Mouse (Mus musculus) mouse trophoblast stem cell (cell line): ENCODE results near the gene Gja4.

ENCODE experiments used
- in situ Hi-C, 2 experiments: fragments of 300-500 bp; cut with MseI, MboI; formaldehyde crosslinking; loops; 2 replicates in 1 of 2; 3 replicates in 1 of 2; pipeline ENCODE4 v1.15.1; 2025

Gja4 gene

DNA sequence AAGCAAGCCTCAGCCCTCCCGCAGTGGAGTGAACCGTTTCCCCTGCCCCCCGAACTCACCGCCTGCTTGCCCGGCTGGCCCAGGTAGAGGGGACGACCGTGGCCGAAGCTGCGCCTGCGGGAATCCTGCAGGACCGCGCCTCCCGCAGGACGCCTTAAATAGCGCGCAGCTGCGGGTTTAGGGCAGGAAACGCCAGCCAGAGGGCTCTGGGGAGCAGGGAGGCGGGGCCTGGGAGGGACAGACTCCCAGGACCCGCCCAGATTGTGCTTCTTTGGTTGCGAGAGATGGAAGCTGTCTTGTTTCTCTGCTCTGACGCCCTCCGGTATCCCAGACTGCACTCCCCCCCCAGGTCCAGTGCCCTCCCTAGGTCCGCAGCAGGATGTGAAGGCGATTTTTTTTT is at the start of gene Gja4:
Gja4 (minus strand) TSS at position 179 of the 400 bp plus-strand sequence.
- in situ Hi-C loops, result no loop called here

DNA sequence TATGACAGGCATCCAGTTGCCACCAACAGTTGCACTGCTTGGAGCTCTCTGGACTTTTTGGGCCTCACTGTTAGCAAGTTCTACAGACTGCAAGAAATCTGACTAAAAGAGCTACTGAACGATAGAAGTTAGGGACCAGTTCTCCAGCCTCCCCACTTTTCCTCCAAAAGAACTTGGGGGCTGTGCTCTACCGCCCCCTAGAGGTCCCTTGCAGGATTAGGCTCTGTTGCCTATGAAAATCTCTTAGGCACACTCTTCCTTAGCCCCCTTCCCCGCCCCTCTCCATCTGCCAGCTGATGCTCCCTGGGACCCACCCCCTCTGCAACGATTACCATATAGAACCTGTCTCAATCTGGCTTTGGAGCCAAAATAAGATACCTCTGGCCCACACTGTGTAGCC is 49.5 kb upstream of the Gja4 start:
- in situ Hi-C loops, result no loop called here

DNA sequence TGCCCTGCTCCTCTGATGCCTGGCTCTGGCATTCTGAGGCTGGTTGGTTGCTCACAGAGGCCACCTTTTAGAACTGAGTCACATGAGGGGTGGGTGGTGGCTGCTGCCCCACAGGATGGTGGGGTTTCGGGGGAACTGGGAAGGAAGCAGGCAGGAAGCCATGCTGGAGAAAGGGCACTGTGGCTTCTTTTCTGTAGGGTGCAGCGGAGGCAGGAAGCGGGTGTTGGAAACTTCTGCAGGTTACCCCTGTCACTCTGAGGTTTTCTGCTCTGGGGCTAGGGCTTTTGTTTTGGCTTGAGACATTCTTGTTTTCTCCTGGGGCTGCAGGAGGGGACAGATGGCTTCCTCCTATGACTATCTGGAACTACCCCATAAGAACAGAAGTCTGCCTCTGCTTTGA is 48.7 kb upstream of the Gja4 start:
- in situ Hi-C loops, result no loop called here

DNA sequence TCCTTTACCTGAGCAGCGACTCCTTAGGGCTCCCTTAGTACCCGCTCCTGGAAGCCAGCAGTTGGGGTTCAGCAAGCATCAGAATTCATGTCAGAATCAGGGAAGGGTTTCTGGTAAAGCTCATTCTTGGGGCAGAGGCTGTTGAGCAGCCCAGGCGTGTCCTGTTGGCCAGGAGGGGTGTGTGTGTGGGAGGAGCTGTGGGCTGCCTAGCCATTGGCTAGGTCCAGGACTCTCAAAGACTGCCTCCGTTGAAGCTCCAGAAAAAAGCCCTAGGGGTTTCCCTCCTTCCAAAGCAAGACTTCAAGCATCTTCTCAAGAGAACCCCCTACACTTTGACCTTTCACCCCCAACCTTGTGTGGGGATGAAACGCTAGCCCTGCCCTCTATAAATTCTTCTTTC is 44.2 kb upstream of the Gja4 start, which contains the start of gene Gjb5:
Gjb5 (minus strand) TSS at position 164 of the 400 bp plus-strand sequence.
- in situ Hi-C loops, result no loop called here

DNA sequence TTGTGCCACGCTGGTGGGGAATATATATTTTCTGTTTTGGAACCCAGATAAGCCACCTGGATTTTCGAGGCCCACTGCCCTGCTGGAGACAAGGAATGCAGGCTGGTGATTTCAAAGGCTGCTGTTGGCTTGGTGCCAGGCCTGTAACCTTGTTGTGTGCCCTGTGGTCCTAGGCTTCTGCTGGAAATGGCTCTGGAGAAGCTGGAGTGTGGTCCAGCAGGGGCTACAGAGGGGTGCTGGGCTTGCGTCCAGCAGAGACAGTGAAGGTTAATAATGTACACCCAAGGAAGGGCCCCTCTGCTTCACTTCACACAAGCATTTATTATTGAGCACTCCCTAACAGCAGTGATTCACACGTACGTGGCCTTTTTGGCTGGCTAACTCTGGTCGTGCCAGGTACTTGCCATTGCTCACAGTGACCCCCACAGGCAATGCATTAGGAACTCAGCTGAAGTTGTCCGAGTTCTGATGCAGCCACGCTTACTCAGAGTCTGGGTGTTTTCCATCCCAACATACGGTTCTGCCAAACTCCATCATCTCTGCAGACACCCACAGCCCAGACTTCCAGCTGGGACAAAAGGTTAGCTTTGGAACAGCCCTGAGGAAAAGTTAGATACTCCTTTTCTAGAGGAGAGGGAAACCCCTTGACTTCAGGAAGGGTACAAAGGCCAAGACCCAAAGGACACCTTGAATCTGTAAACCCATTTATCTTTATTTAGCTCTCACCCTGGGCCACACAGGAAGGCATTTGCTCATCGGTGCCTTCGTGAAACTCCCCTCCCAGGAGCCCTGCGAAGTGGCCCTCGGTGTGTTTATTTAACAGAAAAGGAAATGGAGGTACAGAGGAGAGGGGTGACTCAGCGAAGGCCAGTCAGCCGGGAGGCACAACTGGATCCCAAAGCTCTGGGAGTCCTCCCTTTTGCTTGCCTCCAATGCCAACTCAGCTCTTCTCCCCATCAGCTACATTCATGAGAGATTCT is 41.0 kb upstream of the Gja4 start:
- in situ Hi-C loops, result no loop called here

DNA sequence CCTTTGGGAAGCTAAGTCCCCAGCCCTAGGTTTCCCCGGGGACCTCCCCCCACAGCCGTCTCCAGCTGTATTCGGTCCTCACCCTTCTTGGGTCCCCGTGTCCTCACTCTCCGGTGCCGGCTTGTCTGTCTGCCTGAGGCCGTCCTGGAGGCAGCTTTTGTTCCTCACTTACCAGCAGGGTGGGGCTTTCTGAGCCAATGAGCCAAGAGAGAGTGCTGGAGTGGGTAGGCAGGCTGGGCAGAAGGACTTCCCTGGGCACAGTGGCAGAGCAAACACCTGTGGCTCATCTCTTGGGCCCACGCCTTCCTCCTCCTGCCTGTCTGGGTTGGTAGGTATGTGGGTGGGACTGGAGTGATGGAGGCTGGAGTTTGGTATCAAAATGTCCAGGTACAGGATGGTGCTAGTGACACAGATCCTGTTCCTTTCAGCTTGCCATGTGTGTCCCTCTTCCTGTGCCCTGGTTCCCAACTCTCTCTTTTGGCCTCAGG is 40.2 kb upstream of the Gja4 start, which contains the start of gene Gjb4:
Gjb4 (minus strand) TSS at position 131 of the 488 bp plus-strand sequence.
- in situ Hi-C loops, result no loop called here

DNA sequence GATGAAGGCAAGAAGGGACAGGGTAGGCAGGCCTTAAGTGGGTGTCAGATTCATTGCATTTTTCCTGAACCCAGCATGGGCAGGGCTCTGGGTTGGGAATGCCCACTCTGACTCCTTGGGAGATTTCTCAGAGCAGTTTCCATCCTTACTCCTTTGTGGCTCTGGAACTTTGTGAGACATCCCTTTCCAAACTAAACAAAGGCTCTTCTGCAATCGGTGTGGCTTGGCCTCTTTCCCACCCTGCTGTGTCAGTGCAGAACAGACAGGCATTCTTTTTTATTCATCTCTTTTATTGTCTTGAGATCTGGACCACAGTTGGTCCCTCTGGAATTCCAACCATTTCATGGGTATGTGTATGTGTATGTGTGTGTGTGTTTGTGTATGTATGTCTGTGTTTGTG is 38.8 kb upstream of the Gja4 start:
- in situ Hi-C loops, result no loop called here

DNA sequence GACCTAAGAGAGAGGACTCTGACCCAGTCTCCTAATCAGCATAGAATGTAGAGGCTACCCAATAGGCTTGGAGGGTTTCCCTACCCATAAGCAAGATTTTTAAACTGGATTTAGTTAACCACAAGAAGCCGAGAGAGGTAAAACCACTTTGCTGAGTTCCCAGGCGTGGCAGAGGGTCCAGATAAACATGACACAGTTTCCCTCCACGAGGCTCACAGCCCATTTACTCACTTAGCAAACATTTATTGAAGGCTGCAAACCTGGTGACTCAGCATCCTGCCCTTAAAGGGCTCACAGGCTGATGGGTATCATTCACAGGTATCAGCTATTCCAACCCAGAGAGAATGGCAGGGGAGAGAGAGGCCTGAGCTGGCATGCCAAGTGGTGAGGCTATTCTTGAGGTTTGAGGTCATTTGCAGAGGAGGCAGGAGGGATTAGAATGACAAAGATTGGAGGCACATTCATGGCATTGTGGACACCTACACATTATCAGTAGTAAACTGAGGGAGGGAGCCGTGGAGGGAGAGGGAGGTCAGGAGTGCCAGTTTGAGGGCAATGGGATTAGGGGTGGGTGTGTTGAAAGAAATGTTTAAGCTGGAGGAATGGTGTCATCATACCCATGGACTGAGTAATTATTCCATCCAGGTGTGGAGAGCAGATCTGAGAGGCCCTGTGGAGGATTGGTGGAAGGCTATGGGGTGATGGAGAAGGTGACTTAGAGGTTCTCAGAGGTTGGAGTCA is 35.9 kb upstream of the Gja4 start:
- in situ Hi-C loops, result no loop called here

DNA sequence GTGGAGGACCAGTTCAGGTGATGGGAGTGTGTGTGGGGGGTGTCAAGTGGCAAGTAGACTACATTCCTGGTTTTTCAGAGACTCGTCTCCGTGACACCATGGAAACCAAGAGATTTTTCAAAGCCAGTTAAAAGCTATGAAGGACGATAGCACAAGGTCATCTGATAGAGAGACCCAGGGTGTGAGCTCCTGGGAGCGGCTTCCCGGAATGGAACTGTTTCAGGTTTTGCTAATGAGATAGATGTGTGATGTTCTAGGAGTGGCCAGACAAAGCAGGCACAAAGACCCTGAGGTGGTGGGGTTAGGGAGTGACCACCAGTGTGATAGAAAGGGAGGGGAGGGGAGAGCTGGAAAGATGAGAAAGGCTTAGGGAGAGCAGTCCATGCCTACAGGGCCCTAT is 31.2 kb upstream of the Gja4 start:
- in situ Hi-C loops, result no loop called here

DNA sequence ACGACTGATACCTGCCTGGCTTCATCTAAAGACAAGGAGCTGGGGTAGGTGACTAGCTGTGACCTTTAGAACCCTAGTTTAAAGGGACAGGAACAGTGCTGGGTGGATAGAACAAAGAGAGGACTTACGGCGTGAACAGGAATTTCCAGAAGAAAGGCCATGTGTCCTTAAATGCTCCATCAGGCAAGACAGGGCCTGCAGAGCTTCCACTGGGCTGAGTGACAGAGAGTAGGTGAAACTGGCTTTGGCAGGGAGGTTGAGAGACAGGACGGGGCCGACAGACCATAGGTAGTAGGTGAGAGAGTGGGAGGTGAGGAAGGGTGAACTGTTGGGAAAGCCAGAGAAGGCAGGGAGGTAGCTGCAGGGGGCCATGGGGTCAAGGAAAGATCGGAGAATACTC is 27.5 kb upstream of the Gja4 start:
- in situ Hi-C loops, result no loop called here

DNA sequence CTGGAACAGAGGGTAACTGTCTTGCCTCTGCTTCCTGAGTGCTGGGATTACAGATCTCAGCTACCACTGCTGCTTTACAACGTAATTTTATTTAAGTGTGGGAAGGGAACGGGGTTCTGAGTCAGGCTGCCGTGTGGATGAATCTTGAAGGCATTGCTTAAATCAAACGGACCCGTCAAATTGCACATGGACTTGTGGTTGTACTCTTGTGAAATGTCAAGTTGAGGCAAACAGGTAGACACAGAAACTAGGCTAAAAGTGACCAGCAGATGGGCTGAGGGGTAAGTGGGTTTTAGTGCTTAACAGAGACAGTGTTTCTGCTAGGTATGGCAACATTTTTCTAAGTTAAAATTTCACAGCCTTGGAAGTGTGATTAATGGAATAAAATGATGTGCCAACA is 23.8 kb upstream of the Gja4 start:
- in situ Hi-C loops, result no loop called here

DNA sequence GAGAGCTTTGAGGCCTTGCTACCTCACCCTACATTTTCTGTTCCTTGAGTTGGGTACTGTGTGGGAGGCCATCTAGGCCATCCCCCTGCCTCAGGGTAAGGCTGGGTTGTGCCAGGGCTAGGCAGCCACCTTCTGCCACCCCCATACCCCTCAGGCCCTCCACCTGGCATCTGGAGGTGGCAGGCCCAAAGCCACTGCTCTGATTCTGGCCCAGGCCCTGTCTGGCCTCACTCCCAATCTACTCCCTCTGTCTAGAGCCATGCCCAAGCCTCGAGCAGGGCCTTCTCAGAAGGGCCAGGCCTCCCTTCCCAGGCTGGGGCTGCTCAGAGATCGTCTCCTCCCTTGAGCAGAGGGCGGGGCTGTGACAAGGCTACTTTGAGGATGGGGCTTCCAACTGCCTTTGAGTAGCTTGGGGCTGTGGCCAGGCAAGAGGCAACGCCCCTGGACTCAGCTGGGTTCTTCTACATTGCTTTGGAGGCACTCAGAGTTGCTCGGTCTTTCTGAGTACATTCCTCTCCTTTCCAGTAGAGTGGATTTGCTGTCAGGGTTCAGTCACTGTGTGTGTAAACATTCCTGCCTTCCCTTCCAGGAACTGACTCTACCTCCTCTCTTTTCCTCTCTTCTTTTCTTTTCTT is 21.1 kb upstream of the Gja4 start:
- in situ Hi-C loops, result loop anchor here in 1 of 2 experiments (5.0 kb wide), 1 partner anchor 32 kb away; no protein-coding TSS in a partner anchor

DNA sequence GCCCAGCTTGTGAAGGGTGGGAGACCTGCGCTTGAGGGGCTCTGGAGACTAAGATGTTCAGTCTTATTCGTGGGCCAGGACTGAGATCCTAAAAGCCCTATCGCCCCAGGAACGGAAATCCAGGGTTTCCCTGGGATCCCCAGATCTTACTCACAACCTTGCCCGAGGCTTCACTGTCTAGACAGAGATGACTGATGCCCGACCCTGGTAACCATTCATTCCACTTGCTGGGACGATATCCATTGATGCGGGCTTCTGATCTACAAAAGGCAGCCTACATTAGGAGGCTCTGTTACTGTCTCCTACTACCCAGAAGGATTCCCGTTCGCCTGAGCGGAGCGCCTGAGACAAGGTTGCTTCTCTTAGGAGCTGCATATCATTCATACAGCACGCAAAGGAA is 17.3 kb upstream of the Gja4 start:
- in situ Hi-C loops, result loop anchor here in 1 of 2 experiments (5.0 kb wide), 1 partner anchor 36 kb away; no protein-coding TSS in a partner anchor

DNA sequence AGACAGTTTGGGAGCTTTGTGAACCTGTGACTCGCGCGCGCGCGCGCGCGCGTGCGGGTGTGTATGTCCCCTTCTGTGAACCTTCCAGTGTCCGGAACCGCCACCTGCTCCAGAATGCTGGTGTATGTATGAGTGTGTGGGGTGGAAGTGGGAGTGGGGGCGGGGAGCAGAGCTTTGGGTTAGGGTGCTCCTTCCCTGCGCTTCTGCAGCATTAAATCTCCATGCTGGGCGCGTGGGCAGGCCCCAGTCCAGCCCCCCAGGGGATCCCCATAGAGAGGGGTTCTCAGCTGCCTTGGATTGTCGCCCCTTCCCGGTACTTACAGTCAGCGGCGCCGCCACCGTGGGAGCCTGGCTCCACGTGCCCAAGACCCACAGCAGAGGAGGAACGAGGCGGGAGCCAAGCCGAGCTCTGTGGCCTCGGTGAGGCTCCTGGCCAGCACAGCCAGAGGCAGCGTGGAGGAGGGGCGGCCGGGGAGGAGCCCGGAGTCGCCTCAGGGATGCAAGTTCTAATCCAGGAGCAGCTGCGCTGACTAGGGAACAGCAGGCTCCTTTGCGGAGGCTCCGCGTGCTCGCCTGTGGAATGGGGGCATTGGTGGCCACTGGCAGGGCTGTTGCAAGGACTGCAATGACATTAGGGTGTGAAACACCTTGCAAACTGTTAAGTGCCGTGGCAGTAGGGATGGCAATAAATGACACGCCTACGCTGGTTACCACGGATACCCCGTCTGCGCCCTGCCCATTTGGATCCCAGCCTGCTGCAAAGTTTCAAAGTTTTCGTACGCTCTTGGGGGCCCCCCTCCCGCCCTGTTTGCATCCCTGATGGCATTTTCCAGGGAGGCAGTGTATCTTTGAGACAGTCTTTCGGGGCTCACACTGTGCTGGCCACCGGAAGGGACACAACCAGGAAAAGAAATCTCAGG is 16.6 kb upstream of the Gja4 start, which contains the start of gene Gjb3:
Gjb3 (minus strand) TSS at position 664 of the 920 bp plus-strand sequence.
- in situ Hi-C loops, result loop anchor here in 1 of 2 experiments (5.0 kb wide), 1 partner anchor 37 kb away; no protein-coding TSS in a partner anchor

DNA sequence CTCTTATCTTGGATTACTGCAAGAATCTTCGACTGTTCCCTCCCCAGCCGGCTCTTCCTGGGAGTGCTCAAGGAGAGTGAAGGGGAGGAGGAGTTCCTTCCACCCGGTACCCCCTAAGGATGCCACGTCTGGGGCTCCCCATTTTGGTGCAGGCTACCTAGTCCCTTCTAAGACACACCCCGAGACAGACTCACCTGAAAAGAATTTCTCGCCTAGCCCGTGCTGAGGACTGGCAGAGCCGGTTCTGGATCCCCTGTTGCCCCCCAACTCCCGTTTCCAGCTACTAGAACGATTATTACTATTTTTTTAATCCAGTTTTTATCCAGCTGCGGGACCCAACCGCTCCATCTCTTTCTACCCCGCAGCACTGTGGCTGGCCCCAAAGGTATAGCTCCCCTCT is 15.9 kb upstream of the Gja4 start:
- in situ Hi-C loops, result loop anchor here (5.0 kb wide), 1 partner anchor 38 kb away; no protein-coding TSS in a partner anchor

DNA sequence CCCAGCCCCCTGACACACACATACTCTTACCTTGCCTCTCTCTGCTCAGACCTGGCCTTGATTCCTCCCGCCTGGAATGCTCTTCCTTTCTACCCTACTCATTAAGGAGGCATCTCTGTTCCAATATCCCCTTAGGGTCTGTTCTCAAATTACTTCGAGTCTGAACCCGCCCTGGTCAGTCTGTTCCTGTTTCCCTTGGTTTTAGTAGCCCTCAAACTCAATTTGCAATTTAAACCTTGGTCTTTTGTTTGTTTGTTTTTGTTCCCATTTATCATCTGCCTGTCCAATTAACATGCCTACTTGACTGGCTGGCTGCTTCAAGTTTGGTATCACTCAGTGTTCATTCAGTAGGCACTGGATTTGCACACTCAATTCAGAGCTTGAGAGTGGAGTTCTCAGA is 15.2 kb upstream of the Gja4 start:
- in situ Hi-C loops, result loop anchor here in 1 of 2 experiments (5.0 kb wide), 1 partner anchor 38 kb away; no protein-coding TSS in a partner anchor

DNA sequence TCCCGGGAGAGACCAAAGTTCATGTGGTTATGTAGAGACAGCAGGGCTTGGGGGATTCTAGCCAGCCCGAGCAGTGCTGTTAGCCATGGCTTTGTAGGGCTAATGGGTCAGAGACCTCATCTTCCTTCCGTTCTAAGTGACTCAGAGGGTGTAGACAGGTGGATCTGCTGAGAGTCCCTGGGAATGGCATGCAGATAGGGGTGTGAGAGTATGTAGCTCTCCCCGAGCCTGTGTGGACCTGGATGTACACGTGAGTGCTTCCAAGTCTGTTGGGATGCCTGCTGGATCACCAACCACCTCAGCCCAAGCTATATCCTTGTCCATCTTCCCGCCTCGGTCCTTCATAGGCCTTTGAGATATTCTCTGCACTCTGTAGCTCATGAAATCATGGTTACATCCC is 14.5 kb upstream of the Gja4 start:
- in situ Hi-C loops, result loop anchor here in 1 of 2 experiments (5.0 kb wide), 1 partner anchor 39 kb away; no protein-coding TSS in a partner anchor

DNA sequence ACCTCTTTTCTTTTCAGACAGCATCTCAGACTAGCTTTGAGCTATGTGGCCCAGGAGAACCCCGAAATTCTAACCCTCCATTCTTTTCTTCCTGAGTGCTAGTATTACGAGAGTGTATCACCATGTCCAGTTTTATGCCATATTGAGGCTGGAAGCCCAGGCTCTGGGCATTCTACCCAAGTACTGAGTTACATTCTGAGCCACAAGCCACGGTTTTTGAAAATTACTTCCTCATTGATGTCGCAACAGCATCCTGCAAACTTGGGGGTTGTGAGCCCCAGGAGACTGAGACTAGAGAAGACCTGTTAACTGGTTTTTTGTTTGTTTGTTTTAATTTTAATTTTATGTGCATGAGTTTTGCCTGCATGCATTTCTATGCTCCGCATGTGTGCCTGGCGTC is 13.9 kb upstream of the Gja4 start:
- in situ Hi-C loops, result loop anchor here in 1 of 2 experiments (5.0 kb wide), 1 partner anchor 40 kb away; no protein-coding TSS in a partner anchor

DNA sequence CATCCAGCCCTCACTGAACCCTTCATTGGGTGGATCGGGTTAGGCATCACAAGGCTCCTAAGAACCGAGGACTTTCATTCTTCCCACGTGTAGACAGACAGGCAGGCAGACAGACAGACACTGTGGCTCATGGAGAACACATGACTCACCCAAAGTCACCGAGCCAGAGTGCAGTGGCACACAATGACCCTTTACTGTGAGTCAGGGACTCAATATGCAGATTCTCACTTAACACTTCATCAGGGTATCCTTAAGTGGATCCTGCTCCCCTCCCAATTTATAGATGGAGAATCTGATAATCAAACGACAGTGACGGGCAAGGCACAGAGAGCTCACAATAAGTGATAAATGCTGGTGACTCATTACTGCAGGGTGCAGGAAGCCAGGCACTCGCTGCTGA is 13.4 kb upstream of the Gja4 start:
- in situ Hi-C loops, result loop anchor here in 1 of 2 experiments (5.0 kb wide), 1 partner anchor 40 kb away; no protein-coding TSS in a partner anchor

DNA sequence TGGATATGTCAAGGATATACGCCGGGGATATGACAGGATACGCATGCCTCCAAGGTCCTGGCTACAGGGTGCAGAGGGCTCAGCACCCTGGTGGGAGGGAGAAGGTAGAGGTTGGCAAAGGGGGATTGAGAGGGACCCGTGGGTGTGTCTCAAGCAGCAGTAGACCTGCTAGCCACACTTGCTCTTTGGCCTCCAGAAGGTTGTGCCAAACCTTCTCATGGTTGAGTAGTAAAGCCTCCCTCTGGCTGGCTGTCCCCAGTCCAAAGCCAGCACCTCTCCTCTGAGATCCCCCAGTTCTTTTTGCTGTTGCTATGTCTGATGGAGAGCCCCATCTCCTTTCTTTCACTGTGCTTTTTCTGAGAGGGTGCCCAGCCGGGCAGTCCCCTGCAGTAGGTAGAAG is 11.4 kb upstream of the Gja4 start:
- in situ Hi-C loops, result loop anchor here in 1 of 2 experiments (5.0 kb wide), 1 partner anchor 42 kb away; no protein-coding TSS in a partner anchor
